Mouse (Mus musculus): ENCODE measurements at regions not wholly inside any gene's neighbourhood (a gene's known extent, or its start where the extent isn't known, plus 50 kb on each side); places are given as distances from the start of the nearest gene placed in this dataset.

GRCm38 (mm10) chr7:95789424-95789823 lies 381.6 kb upstream of the Tenm4 start:
- H3K9ac ChIP-seq (ENCODE audit: control insufficient read depth, low read depth, low read length, poor library complexity, severe bottlenecking) = no peak overlapping the region
- no peaks in the 10 kb centered on the region for H3K36me3 ChIP-seq (ENCODE audit: control insufficient read depth in 1 of 2, insufficient read depth in 2 of 2, low read length in 2 of 2)
- H3K9me3 ChIP-seq (replicated peaks; ENCODE audit: insufficient read depth, low read length) = no peaks in the 10 kb centered on the region
- DNase-seq (ENCODE audit: low read depth, low spot score) = no peak
- no peak overlapping the region for H3K27ac ChIP-seq (ENCODE audit: control insufficient read depth, low read depth, low read length)
- H3K79me2 ChIP-seq (ENCODE audit: control insufficient read depth, insufficient read depth, low read length, poor library complexity) = no peaks in the 10 kb centered on the region
- H3K4me3 ChIP-seq (ENCODE audit: control insufficient read depth in 1 of 2, insufficient read depth in 1 of 2, low read depth in 2 of 2, low read length in 2 of 2) = no peak overlapping the region
- no peaks in the 10 kb centered on the region for H3K4me1 ChIP-seq (ENCODE audit: control insufficient read depth in 1 of 2, insufficient read depth in 2 of 2, low read length in 2 of 2)
- no peaks in the 10 kb centered on the region for H3K27me3 ChIP-seq (ENCODE audit: control insufficient read depth in 1 of 2, insufficient read depth in 2 of 2, low read length in 2 of 2)
- no peak for TF ChIP-seq UBTF (IDR thresholded peaks at IDR 0.05; ENCODE audit: borderline replicate concordance, insufficient read depth, low read depth, low read length)
- TF ChIP-seq TBP (IDR thresholded peaks at IDR 0.05; ENCODE audit: low read depth, low read length) = no peak
- TF ChIP-seq SIN3A (IDR thresholded peaks at IDR 0.05; ENCODE audit: low read length) = no peak
- TF ChIP-seq POLR2AphosphoS5 (IDR thresholded peaks at IDR 0.05; ENCODE audit: borderline replicate concordance, low read depth, low read length) = no peak
- TF ChIP-seq MEF2A (IDR thresholded peaks at IDR 0.05; ENCODE audit: extremely low read depth, insufficient replicate concordance, low read depth, low read length, poor library complexity, severe bottlenecking) = no peak
- no peak for TF ChIP-seq POLR2AphosphoS2 (IDR thresholded peaks at IDR 0.05; ENCODE audit: low read length)

- no peaks in the 10 kb centered on the region for H3K9me3 ChIP-seq (replicated peaks; ENCODE audit: insufficient read depth, low read length)
Observed at GRCm38 (mm10) chr7:95799022-95799421, 372.0 kb upstream of the Tenm4 start.

GRCm38 (mm10) chr7:95809626-95810025 lies 361.4 kb upstream of the Tenm4 start:
- no peaks in the 10 kb centered on the region for H3K79me2 ChIP-seq (ENCODE audit: control insufficient read depth, insufficient read depth, low read length, poor library complexity)
- H3K4me1 ChIP-seq (ENCODE audit: control insufficient read depth in 1 of 2, insufficient read depth in 2 of 2, low read length in 2 of 2) = no peaks in the 10 kb centered on the region
- no peak overlapping the region for H3K4me3 ChIP-seq (ENCODE audit: control insufficient read depth in 1 of 2, insufficient read depth in 1 of 2, low read depth in 2 of 2, low read length in 2 of 2)
- DNase-seq (ENCODE audit: low read depth, low spot score) = no peak
- no peaks in the 10 kb centered on the region for H3K36me3 ChIP-seq (ENCODE audit: control insufficient read depth in 1 of 2, insufficient read depth in 2 of 2, low read length in 2 of 2)
- H3K27ac ChIP-seq (ENCODE audit: control insufficient read depth, low read depth, low read length) = no peak overlapping the region
- H3K9ac ChIP-seq (ENCODE audit: control insufficient read depth, low read depth, low read length, poor library complexity, severe bottlenecking) = no peak overlapping the region
- TF ChIP-seq POLR2AphosphoS5 (IDR thresholded peaks at IDR 0.05; ENCODE audit: borderline replicate concordance, low read depth, low read length) (no peak), CHD2 (IDR thresholded peaks at IDR 0.05; ENCODE audit: low read length) (no peak), HCFC1 (IDR thresholded peaks at IDR 0.05; ENCODE audit: low read depth, low read length) (no peak), ZC3H11A (IDR thresholded peaks at IDR 0.05; ENCODE audit: low read depth, low read length) (no peak), EP300 (IDR thresholded peaks at IDR 0.05; ENCODE audit: low read depth in 1 of 2, low read length in 2 of 2) (no peak), RAD21 (IDR thresholded peaks at IDR 0.05; ENCODE audit: low read depth, low read length) (no peak), ETS1 (IDR thresholded peaks at IDR 0.05; ENCODE audit: low read depth, low read length) (no peak), ZMIZ1 (IDR thresholded peaks at IDR 0.05; ENCODE audit: low read depth, low read length) (no peak), NRF1 (IDR thresholded peaks at IDR 0.05; ENCODE audit: insufficient read depth, low read depth, low read length, poor library complexity, severe bottlenecking) (no peak), TAL1 (IDR thresholded peaks at IDR 0.05; ENCODE audit: low read length) (no peak), BHLHE40 (IDR thresholded peaks at IDR 0.05; ENCODE audit: borderline replicate concordance, low read depth, low read length) (no peak), MEF2A (IDR thresholded peaks at IDR 0.05; ENCODE audit: extremely low read depth, insufficient replicate concordance, low read depth, low read length, poor library complexity, severe bottlenecking) (no peak), USF1 (IDR thresholded peaks at IDR 0.05; ENCODE audit: low read depth, low read length) (no peak), MYB (IDR thresholded peaks at IDR 0.05; ENCODE audit: low read depth, low read length) (no peak), CTCF (IDR thresholded peaks at IDR 0.05 in 2 of 3, conservative IDR thresholded peaks at IDR 0.05 in 1 of 3; ENCODE audit: control insufficient read depth in 1 of 3, insufficient read depth in 1 of 3, low read depth in 2 of 3, low read length in 3 of 3, poor library complexity in 1 of 3, severe bottlenecking in 1 of 3) (no peak)
- no peaks in the 10 kb centered on the region for H3K9me3 ChIP-seq (replicated peaks; ENCODE audit: insufficient read depth, low read length)
- H3K27me3 ChIP-seq (ENCODE audit: control insufficient read depth in 1 of 2, insufficient read depth in 2 of 2, low read length in 2 of 2) = no peaks in the 10 kb centered on the region

More at GRCm38 (mm10) chr7:95799022-95799421, 372.0 kb upstream of the Tenm4 start:
- Histone ChIP-seq H3K79me2 (ENCODE audit: control insufficient read depth, insufficient read depth, low read length, poor library complexity) (no peaks in the 10 kb centered on the region), H3K27ac (ENCODE audit: control insufficient read depth, low read depth, low read length) (no peak overlapping the region), H3K9ac (ENCODE audit: control insufficient read depth, low read depth, low read length, poor library complexity, severe bottlenecking) (no peak overlapping the region), H3K27me3 (ENCODE audit: control insufficient read depth in 1 of 2, insufficient read depth in 2 of 2, low read length in 2 of 2) (no peaks in the 10 kb centered on the region), H3K36me3 (ENCODE audit: control insufficient read depth in 1 of 2, insufficient read depth in 2 of 2, low read length in 2 of 2) (no peaks in the 10 kb centered on the region), H3K4me3 (ENCODE audit: control insufficient read depth in 1 of 2, insufficient read depth in 1 of 2, low read depth in 2 of 2, low read length in 2 of 2) (no peak overlapping the region), H3K4me1 (ENCODE audit: control insufficient read depth in 1 of 2, insufficient read depth in 2 of 2, low read length in 2 of 2) (no peaks in the 10 kb centered on the region)
- TF ChIP-seq NRF1 (IDR thresholded peaks at IDR 0.05; ENCODE audit: insufficient read depth, low read depth, low read length, poor library complexity, severe bottlenecking) (no peak), ZKSCAN1 (IDR thresholded peaks at IDR 0.05; ENCODE audit: low read depth, low read length) (no peak), KAT2A (conservative IDR thresholded peaks at IDR 0.05; ENCODE audit: low read depth, low read length) (no peak), TCF12 (IDR thresholded peaks at IDR 0.05; ENCODE audit: low read depth, low read length) (no peak), SIN3A (IDR thresholded peaks at IDR 0.05; ENCODE audit: low read length) (no peak), CHD2 (IDR thresholded peaks at IDR 0.05; ENCODE audit: low read length) (no peak), MXI1 (IDR thresholded peaks at IDR 0.05; ENCODE audit: low read depth, low read length) (no peak)
- no peak for DNase-seq (ENCODE audit: low read depth, low spot score)
